ENCODE assay signal across 8 mouse cellular contexts in genomic region chr9:100440111-100440790, GRCm38 (mm10). TPM values are rescaled to one million over a fixed set of nuclear protein-coding genes. Genes with fewer than 3 reads are reported as not detected.
DNase-seq lines count a peak whose midpoint lies in the region; ATAC-seq lines count a peak whose summit lies in the region.

No protein-coding gene starts in this region.

- H3K27ac ChIP-seq in embryonic facial prominence, embryonic 12.5 days, result peak overlapping the region; percentile 38; the same call in 1 of the 2 replicates
- peak overlapping the region; percentile 92 for H3K27ac ChIP-seq in lung, embryonic 15.5 days

- no peaks in the 10 kb centered on the region for H3K36me3 ChIP-seq in embryonic facial prominence, embryonic 12.5 days
- H3K36me3 ChIP-seq in lung, embryonic 15.5 days, result no peaks in the 10 kb centered on the region

- H3K4me2 ChIP-seq in embryonic facial prominence, embryonic 12.5 days (replicated peaks), result no peak overlapping the region
- peak overlapping the region; percentile 35; the same call in 1 of the 2 replicates for H3K4me2 ChIP-seq in lung, embryonic 15.5 days

- H3K9me3 ChIP-seq in embryonic facial prominence, embryonic 12.5 days, result no peaks in the 10 kb centered on the region
- no peaks in the 10 kb centered on the region for H3K9me3 ChIP-seq in lung, embryonic 15.5 days

- H3K27me3 ChIP-seq in embryonic facial prominence, embryonic 12.5 days, result no peaks in the 10 kb centered on the region
- H3K27me3 ChIP-seq in lung, embryonic 15.5 days, result no peaks in the 10 kb centered on the region

- DNase-seq in urinary bladder, postnatal 14 days (ENCODE audit: low spot score), result peak; percentile 41
- no peak for DNase-seq in urinary bladder, adult 2 months (ENCODE audit: low spot score)
- peak; percentile 77 to 81 for DNase-seq in heart, postnatal 10 days
- peak; percentile 67 for DNase-seq in retina, postnatal 1 day
- no peak for DNase-seq in spleen, postnatal 36 days (ENCODE audit: low spot score in 2 of 2)
- DNase-seq in kidney, postnatal 36 days, result no peak

- H3K9ac ChIP-seq in embryonic facial prominence, embryonic 12.5 days, result no peak overlapping the region
- no peak overlapping the region for H3K9ac ChIP-seq in lung, embryonic 15.5 days

- 63% methylated on average over 9 of the region's 9 CpGs for WGBS in embryonic facial prominence, embryonic 12.5 days
- WGBS in lung, embryonic 15.5 days, result 26% methylated on average over 9 of the region's 9 CpGs

- no peaks in the 10 kb centered on the region for H3K4me1 ChIP-seq in embryonic facial prominence, embryonic 12.5 days
- H3K4me1 ChIP-seq in lung, embryonic 15.5 days, result peaks cover 24% of the 10 kb centered on the region; the same call in 1 of the 2 replicates

- intact Hi-C loops in heart, postnatal 10 days (cut with DNase I), result no loop called here

- H3K4me3 ChIP-seq in embryonic facial prominence, embryonic 12.5 days, result no peak overlapping the region
- H3K4me3 ChIP-seq in lung, embryonic 15.5 days, result no peak overlapping the region

- no peak for ATAC-seq in embryonic facial prominence, embryonic 12.5 days (ENCODE audit: insufficient number of reproducible peaks, insufficient read depth, low FRiP score, low TSS enrichment)
- peak; percentile 82; the same call in 1 of the 2 replicates for ATAC-seq in lung, embryonic 15.5 days (ENCODE audit: borderline replicate concordance, extremely low read depth, low FRiP score, low TSS enrichment)

RNA-seq across cellular contexts. Expression of gene Il20rb, which starts 46.3 kb away (rescaled TPM):
- 3.7 and 4.3 TPM in 2 replicates for polyA plus RNA-seq in urinary bladder, adult 2 months (2012; rRNA removed)
- 1.2 and 1.3 TPM in 2 replicates for polyA plus RNA-seq in embryonic facial prominence, embryonic 12.5 days (2016; fragmentation: Nextera tagmentation; extraction: Ambion mirVana)
- total RNA-seq in heart, postnatal 10 days (2021), result 1 to 10 TPM; 2.2 to 4.4 TPM
- 1.4 and 1.5 TPM in 2 replicates for polyA plus RNA-seq in lung, embryonic 15.5 days (2015; fragmentation: Nextera tagmentation; extraction: Ambion mirVana)

Comparison
In these comparisons a context has a peak if more than half of its experiments do, and no peak if none do; other contexts are left out.
1. DNase-seq: peak in urinary bladder, postnatal 14 days (single experiment), heart, postnatal 10 days (2 of 2) and retina, postnatal 1 day (single experiment); none in urinary bladder, adult 2 months (single experiment), spleen, postnatal 36 days (0 of 2) and kidney, postnatal 36 days (0 of 2).